Mouse (Mus musculus): Measurements from ENCODE around the gene Ino80. TPM values are rescaled to one million over a fixed set of nuclear protein-coding genes. Genes with fewer than 3 reads are reported as not detected.
A peak's percentile ranks its signal among the peaks of the same experiment; 100 is the strongest.

The Ino80 gene
- polyA plus RNA-seq, 1 experiment from 2014 or later, result 4.3 TPM

DNA sequence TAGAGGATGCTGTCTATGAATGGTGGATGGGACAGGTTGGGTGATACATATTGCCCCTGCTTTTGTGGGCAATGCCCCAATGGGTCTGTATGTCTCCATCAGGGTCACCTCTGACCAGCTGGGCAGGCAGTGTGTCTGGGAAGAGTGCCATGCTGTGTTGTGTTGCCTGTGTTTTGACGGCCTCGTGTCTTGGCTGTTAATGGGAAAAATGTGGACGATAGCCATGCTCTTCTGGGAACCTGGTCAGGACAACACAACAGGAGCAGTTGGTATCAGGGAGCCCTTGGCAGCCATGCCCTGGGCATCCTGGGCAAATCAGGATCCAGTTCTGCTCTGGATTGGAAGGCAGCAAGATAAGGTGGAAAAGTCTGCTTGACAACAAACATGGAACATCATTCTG lies 122.4 kb downstream of the Ino80 start:
- H3K4me3 ChIP-seq (ENCODE audit: low read depth, low read length), result no peak overlapping the region
- DNase-seq (ENCODE audit: low spot score, missing footprints), result no peak
- no peak overlapping the region for H3K27ac ChIP-seq (ENCODE audit: low read depth, low read length)
- H3K9ac ChIP-seq (ENCODE audit: low read length), result no peak overlapping the region
- 91% methylated on average over 3 of the region's 3 CpGs for WGBS
- ATAC-seq (ENCODE audit: low FRiP score), result no peak
- H3K36me3 ChIP-seq (ENCODE audit: control insufficient read depth, insufficient read depth, low read length), result no peaks in the 10 kb centered on the region
- H3K9me3 ChIP-seq (ENCODE audit: control insufficient read depth, low read length), result no peaks in the 10 kb centered on the region
- H3K27me3 ChIP-seq (ENCODE audit: control insufficient read depth, insufficient read depth, low read length), result peaks cover 14% of the 10 kb centered on the region
- peaks cover 6% of the 10 kb centered on the region for H3K4me1 ChIP-seq (ENCODE audit: control insufficient read depth, insufficient read depth, low read length)
- H3K4me2 ChIP-seq, result no peak overlapping the region

DNA sequence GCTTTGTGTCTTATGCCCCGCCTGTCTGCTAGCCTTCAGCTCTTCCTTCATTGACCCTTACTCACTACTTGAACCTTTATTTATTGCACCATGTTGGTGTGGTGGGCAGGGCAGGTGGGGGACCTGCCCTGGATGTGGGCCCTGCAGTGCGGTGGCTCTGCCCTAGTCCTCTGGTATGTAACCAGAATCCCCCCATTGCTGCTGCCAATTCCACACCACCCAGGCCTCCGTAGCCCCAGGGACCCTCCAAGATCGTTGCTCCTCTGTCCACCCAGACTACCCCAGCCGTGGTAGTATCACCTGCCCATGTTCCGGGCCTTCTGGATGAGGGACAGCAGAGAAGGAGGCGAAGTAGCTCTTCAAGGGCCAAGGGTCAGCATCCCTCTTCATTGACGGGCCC lies 123.8 kb downstream of the Ino80 start:
- H3K4me3 ChIP-seq (ENCODE audit: low read depth, low read length), result no peak overlapping the region
- no peaks in the 10 kb centered on the region for H3K9me3 ChIP-seq (ENCODE audit: control insufficient read depth, low read length)
- H3K4me2 ChIP-seq, result no peak overlapping the region
- ATAC-seq (ENCODE audit: low FRiP score) (no peak), DNase-seq (ENCODE audit: low spot score, missing footprints) (no peak)
- H3K27me3 ChIP-seq (ENCODE audit: control insufficient read depth, insufficient read depth, low read length), result peaks cover 15% of the 10 kb centered on the region
- H3K4me1 ChIP-seq (ENCODE audit: control insufficient read depth, insufficient read depth, low read length), result peaks cover 6% of the 10 kb centered on the region
- H3K27ac ChIP-seq (ENCODE audit: low read depth, low read length), result no peak overlapping the region
- no peak overlapping the region for H3K9ac ChIP-seq (ENCODE audit: low read length)
- 82% methylated on average over 8 of the region's 8 CpGs for WGBS
- no peaks in the 10 kb centered on the region for H3K36me3 ChIP-seq (ENCODE audit: control insufficient read depth, insufficient read depth, low read length)

DNA sequence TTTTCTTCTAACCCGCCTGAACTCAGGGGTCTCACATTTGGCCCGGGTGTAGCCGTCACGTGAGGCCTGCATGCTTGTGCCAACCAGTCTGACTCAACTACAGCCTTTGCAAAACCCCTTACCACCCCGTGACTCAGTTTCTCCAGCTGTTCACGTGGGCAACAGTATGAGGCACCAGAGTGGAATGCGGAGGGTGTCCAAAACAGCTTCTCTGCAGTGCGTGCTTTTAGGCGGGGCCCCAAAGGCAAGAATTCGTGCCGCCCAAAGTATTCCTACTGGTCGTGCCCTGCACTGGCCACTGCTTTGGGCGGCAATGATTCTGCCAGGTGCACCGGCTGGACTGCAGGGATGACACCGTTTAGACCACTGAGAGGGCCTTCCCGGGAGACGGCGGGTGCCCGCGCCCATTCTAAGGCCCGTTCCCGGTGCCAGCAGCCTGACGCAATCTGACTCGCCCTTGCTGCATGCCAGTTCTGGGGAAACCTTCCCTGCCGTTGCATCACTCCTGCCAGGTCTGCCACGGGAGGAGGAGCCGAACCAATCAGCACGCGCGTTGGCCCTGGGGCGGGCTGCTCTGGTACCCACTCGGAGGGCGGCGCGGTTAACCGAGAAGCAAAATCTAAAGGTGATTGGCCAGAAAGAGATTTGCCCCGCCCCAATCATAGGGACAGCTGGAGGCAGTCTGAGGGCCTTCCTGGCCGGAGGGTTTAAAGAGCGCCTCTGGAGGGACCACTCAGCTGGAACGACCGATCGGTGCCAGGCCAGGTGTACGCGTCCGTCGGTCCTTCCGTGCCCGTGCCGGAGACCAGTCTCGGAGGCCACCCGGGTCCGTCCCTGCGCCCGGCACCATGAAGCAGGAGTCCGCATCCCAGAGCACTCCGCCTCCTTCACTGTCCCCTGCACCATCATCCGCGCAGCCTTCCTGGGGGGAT lies 126.7 kb downstream of the Ino80 start, which contains the start of gene Chac1:
TSS of gene Chac1 (plus strand) at position 675 of the 932 bp plus-strand sequence.
- no peak within 1 kb of the TSS for H3K27ac ChIP-seq (ENCODE audit: low read depth, low read length)
- H3K9me3 ChIP-seq (ENCODE audit: control insufficient read depth, low read length), result no peaks in the 10 kb centered on the region
- peak; percentile 92 for ATAC-seq (ENCODE audit: low FRiP score)
- peaks cover 6% of the 10 kb centered on the region for H3K4me1 ChIP-seq (ENCODE audit: control insufficient read depth, insufficient read depth, low read length)
- no peaks in the 10 kb centered on the region for H3K36me3 ChIP-seq (ENCODE audit: control insufficient read depth, insufficient read depth, low read length)
- peaks cover 15% of the 10 kb centered on the region for H3K27me3 ChIP-seq (ENCODE audit: control insufficient read depth, insufficient read depth, low read length)
- DNase-seq (ENCODE audit: low spot score, missing footprints), result peak; percentile 93
- H3K4me2 ChIP-seq, result peak within 1 kb of the TSS; percentile 89
- H3K9ac ChIP-seq (ENCODE audit: low read length), result peak within 1 kb of the TSS; percentile 58
- WGBS, result 4% methylated on average over 58 of the region's 58 CpGs
- H3K4me3 ChIP-seq (ENCODE audit: low read depth, low read length), result peak within 1 kb of the TSS; percentile 48

DNA sequence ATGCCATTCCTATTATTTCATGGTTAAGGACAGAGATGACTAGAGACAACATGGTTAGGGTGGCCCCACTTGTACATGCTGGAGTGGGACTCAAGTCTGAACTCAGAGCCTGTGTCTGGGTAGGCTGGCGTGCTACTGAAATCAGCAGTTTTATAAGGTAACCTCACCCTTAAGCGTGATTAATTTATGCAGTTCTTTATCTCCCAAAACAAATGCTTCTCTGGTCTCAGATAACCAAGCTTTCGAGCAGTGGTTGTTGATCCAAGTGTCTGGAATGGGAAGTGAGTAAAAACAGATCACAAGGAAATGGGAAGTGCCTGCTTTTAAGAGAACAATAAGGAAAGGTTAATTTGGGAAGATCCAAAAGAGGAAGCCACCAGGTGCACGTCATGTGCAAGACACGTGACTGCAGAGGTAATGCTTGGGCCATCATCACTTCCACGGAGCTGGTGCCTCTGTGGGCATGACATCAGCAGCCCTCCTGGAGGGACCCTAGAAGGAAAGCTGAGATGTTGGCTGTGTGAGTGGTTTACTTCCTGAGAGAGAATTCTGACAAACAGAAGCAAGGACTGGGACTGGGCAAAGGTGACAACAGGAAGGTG lies 132.8 kb downstream of the Ino80 start:
- 55% methylated on average over 6 of the region's 6 CpGs for WGBS
- no peak overlapping the region for H3K4me2 ChIP-seq
- no peak overlapping the region for H3K9ac ChIP-seq (ENCODE audit: low read length)
- ATAC-seq (ENCODE audit: low FRiP score) (no peak), DNase-seq (ENCODE audit: low spot score, missing footprints) (no peak)
- H3K4me3 ChIP-seq (ENCODE audit: low read depth, low read length), result no peak overlapping the region
- no peaks in the 10 kb centered on the region for H3K9me3 ChIP-seq (ENCODE audit: control insufficient read depth, low read length)
- no peaks in the 10 kb centered on the region for H3K27me3 ChIP-seq (ENCODE audit: control insufficient read depth, insufficient read depth, low read length)
- no peak overlapping the region for H3K27ac ChIP-seq (ENCODE audit: low read depth, low read length)
- H3K4me1 ChIP-seq (ENCODE audit: control insufficient read depth, insufficient read depth, low read length), result no peaks in the 10 kb centered on the region
- H3K36me3 ChIP-seq (ENCODE audit: control insufficient read depth, insufficient read depth, low read length), result no peaks in the 10 kb centered on the region

DNA sequence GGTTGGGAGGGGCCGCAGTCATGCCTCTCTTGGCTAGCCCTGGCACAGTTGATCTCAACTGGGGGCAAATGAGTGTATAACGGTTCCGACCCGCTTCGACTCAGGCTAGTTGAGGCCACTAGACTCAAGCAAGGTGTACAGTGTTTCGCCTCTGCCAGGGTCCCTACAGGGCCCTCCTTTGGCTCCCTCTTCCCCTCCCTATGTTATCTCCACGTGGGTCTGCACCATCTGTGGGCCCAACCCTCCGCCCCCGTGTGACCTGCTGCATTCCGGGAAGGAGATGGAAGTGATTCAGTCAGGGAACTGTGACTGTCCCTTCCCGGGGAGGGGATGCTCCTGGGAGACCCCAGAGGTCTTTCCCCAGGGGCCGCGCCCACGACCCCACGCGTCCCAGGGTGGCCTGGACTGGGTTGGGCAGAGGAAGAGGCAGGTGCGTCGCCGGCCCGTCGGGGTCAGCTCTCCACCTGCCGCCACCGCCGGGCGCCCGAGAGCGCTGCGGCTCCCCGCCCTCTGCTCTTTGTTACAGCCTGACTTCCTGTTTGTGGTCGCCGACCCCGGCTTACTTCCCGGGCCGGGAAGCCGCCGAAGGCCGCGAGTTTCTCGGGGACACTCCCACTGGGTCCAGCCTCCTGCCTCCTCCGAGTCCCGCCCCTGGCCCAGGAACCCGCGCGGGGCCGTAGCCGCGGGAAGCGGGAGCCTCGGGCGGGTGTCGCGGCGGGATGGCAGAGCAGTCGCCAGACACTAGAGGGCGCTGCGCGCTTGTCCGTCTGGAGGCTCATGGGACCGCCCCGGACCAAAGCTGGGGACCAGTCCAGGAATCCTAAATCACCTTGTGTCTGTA lies 139.8 kb downstream of the Ino80 start:
- H3K27ac ChIP-seq (ENCODE audit: low read depth, low read length), result no peak overlapping the region
- WGBS, result 8% methylated on average over 58 of the region's 60 CpGs

DNA sequence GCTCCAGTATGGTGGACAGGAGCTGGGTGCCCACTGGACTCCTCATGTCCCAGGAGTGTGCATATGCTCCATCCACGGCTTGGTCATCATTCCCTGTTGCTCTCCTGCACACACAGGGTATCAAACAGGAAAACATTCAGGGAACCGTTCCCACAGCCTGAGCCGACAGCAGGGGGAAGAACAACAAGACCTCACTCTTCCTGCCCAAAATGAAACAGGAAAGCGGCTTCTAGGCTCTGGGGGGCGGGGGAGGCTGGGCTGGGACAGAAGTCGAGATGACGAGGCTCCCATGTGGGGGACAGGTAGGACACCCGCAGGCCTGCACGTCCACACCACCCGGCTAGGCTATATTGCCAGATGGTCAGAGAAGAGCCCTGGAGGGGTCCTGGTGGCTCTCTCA lies 141.0 kb downstream of the Ino80 start:
- Histone ChIP-seq H3K27me3 (ENCODE audit: control insufficient read depth, insufficient read depth, low read length) (peaks cover 10% of the 10 kb centered on the region; the same call in 1 of the 2 replicates), H3K9me3 (ENCODE audit: control insufficient read depth, low read length) (no peaks in the 10 kb centered on the region), H3K4me3 (ENCODE audit: low read depth, low read length) (no peak overlapping the region), H3K4me1 (ENCODE audit: control insufficient read depth, insufficient read depth, low read length) (peaks cover 3% of the 10 kb centered on the region; the same call in 1 of the 2 replicates), H3K9ac (ENCODE audit: low read length) (no peak overlapping the region), H3K27ac (ENCODE audit: low read depth, low read length) (no peak overlapping the region), H3K36me3 (ENCODE audit: control insufficient read depth, insufficient read depth, low read length) (no peaks in the 10 kb centered on the region), H3K4me2 (no peak overlapping the region)
- DNase-seq (ENCODE audit: low spot score, missing footprints), result no peak
- WGBS, result 71% methylated on average over 10 of the region's 10 CpGs
- ATAC-seq (ENCODE audit: low FRiP score), result no peak

More for the DNA sequence above, 139.8 kb downstream of the Ino80 start:
- Histone ChIP-seq H3K36me3 (ENCODE audit: control insufficient read depth, insufficient read depth, low read length) (no peaks in the 10 kb centered on the region), H3K9me3 (ENCODE audit: control insufficient read depth, low read length) (no peaks in the 10 kb centered on the region), H3K4me1 (ENCODE audit: control insufficient read depth, insufficient read depth, low read length) (peaks cover 3% of the 10 kb centered on the region; the same call in 1 of the 2 replicates), H3K9ac (ENCODE audit: low read length) (peak overlapping the region; percentile 80), H3K4me3 (ENCODE audit: low read depth, low read length) (peak overlapping the region; percentile 53), H3K4me2 (peak overlapping the region; percentile 68), H3K27me3 (ENCODE audit: control insufficient read depth, insufficient read depth, low read length) (peaks cover 4% of the 10 kb centered on the region; the same call in 1 of the 2 replicates)
- DNase-seq (ENCODE audit: low spot score, missing footprints) (peak; percentile 98), ATAC-seq (ENCODE audit: low FRiP score) (peak; percentile 89)

DNA sequence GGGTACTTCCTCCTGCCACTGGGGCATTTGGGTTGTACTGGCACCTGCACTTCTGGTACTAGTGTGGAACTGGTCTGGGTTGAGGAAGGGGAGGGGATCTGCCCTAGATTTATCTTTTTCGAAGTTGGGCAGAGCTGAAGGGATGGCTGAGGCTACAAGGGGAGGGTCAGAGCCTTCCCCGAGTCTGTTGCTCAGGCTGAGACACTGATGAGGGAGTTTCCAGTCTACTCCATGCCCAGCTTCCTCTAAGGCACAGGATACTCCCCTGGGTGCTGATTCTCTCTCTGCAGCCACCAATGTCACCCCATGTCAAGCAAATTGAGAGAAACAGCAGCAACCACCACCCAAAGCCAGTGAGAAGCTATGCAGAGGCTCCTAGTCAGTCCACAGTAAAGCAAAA lies 141.5 kb downstream of the Ino80 start:
- peaks cover 3% of the 10 kb centered on the region; the same call in 1 of the 2 replicates for H3K4me1 ChIP-seq (ENCODE audit: control insufficient read depth, insufficient read depth, low read length)
- no peak overlapping the region for H3K9ac ChIP-seq (ENCODE audit: low read length)
- DNase-seq (ENCODE audit: low spot score, missing footprints), result no peak
- no peaks in the 10 kb centered on the region for H3K36me3 ChIP-seq (ENCODE audit: control insufficient read depth, insufficient read depth, low read length)
- ATAC-seq (ENCODE audit: low FRiP score), result no peak
- WGBS, result 84% methylated on average over 2 of the region's 2 CpGs
- no peaks in the 10 kb centered on the region for H3K9me3 ChIP-seq (ENCODE audit: control insufficient read depth, low read length)
- H3K4me3 ChIP-seq (ENCODE audit: low read depth, low read length), result no peak overlapping the region
- no peak overlapping the region for H3K4me2 ChIP-seq
- peaks cover 14% of the 10 kb centered on the region; the same call in 1 of the 2 replicates for H3K27me3 ChIP-seq (ENCODE audit: control insufficient read depth, insufficient read depth, low read length)
- H3K27ac ChIP-seq (ENCODE audit: low read depth, low read length), result no peak overlapping the region

DNA sequence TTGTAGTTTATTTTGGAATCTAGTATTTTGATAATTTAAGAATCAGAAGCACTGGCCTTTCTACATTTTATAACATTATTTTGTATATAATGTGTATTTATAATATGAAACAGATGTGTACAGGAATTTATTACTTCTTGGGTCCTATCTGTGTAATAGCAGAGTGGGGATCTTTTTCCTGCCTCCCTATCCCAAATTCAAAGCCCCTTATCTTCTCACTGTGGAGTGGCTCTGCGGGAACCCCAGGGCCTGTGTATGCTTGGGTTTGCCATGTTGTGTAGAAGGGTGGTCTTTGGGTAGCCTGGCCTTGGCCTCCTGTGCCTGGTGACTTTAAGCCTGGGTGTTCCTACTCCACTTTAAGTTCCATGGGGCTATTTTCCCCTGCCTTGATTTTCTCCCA lies 142.0 kb downstream of the Ino80 start:
- peaks cover 18% of the 10 kb centered on the region; the same call in 1 of the 2 replicates for H3K27me3 ChIP-seq (ENCODE audit: control insufficient read depth, insufficient read depth, low read length)
- H3K4me1 ChIP-seq (ENCODE audit: control insufficient read depth, insufficient read depth, low read length), result peaks cover 3% of the 10 kb centered on the region; the same call in 1 of the 2 replicates
- no peak overlapping the region for H3K4me2 ChIP-seq
- H3K9me3 ChIP-seq (ENCODE audit: control insufficient read depth, low read length), result no peaks in the 10 kb centered on the region
- 94% methylated on average over 1 of the region's 1 CpGs for WGBS
- no peak overlapping the region for H3K9ac ChIP-seq (ENCODE audit: low read length)
- no peak for DNase-seq (ENCODE audit: low spot score, missing footprints)
- H3K36me3 ChIP-seq (ENCODE audit: control insufficient read depth, insufficient read depth, low read length), result no peaks in the 10 kb centered on the region
- H3K27ac ChIP-seq (ENCODE audit: low read depth, low read length), result no peak overlapping the region
- ATAC-seq (ENCODE audit: low FRiP score), result no peak
- H3K4me3 ChIP-seq (ENCODE audit: low read depth, low read length), result no peak overlapping the region

Data from midbrain, embryonic 11.5 days (tissue).